Mouse (Mus musculus): ENCODE data around the gene Tmem211. TPM values are rescaled to one million over a fixed set of nuclear protein-coding genes. Genes with fewer than 3 reads are reported as not detected.

Gene Tmem211
- polyA plus RNA-seq, 1 experiment from 2014 or later, result 0.15 TPM

- ATAC-seq (ENCODE audit: low FRiP score, low TSS enrichment), result no peak
- WGBS, result 89% methylated on average over 7 of the region's 7 CpGs
- Histone ChIP-seq H3K27me3 (ENCODE audit: control insufficient read depth, insufficient read depth, low read length) (no peaks in the 10 kb centered on the region; the same call in 1 of the 2 replicates), H3K9ac (ENCODE audit: low read depth, low read length) (no peak overlapping the region), H3K36me3 (ENCODE audit: control insufficient read depth, insufficient read depth, low read length) (no peaks in the 10 kb centered on the region), H3K4me2 (replicated peaks; ENCODE audit: low read depth, low read length) (no peak overlapping the region), H3K27ac (ENCODE audit: low read depth, low read length) (no peak overlapping the region), H3K4me3 (ENCODE audit: low read length) (no peak overlapping the region), H3K4me1 (ENCODE audit: control insufficient read depth, insufficient read depth, low read length) (no peaks in the 10 kb centered on the region), H3K9me3 (ENCODE audit: control insufficient read depth, low read length) (no peaks in the 10 kb centered on the region)
Measured at GRCm38 (mm10) chr5:113281557-113281956, 54.8 kb downstream of the Tmem211 start.

- H3K4me3 ChIP-seq (ENCODE audit: low read length), result no peak overlapping the region
- H3K27ac ChIP-seq (ENCODE audit: low read depth, low read length), result no peak overlapping the region
- H3K4me2 ChIP-seq (replicated peaks; ENCODE audit: low read depth, low read length), result no peak overlapping the region
- H3K36me3 ChIP-seq (ENCODE audit: control insufficient read depth, insufficient read depth, low read length), result no peaks in the 10 kb centered on the region
- H3K27me3 ChIP-seq (ENCODE audit: control insufficient read depth, insufficient read depth, low read length), result peaks cover 19% of the 10 kb centered on the region
- no peak for ATAC-seq (ENCODE audit: low FRiP score, low TSS enrichment)
- H3K9ac ChIP-seq (ENCODE audit: low read depth, low read length), result no peak overlapping the region
- 51% methylated on average over 2 of the region's 2 CpGs for whole genome bisulfite sequencing
- no peaks in the 10 kb centered on the region for H3K9me3 ChIP-seq (ENCODE audit: control insufficient read depth, low read length)
- no peaks in the 10 kb centered on the region; the same call in 1 of the 2 replicates for H3K4me1 ChIP-seq (ENCODE audit: control insufficient read depth, insufficient read depth, low read length)
Measured at GRCm38 (mm10) chr5:113283726-113284125, 57.0 kb downstream of the Tmem211 start.

- H3K4me3 ChIP-seq (ENCODE audit: low read length), result no peak overlapping the region
- H3K27ac ChIP-seq (ENCODE audit: low read depth, low read length), result no peak overlapping the region
- H3K27me3 ChIP-seq (ENCODE audit: control insufficient read depth, insufficient read depth, low read length), result peaks cover 31% of the 10 kb centered on the region
- H3K9me3 ChIP-seq (ENCODE audit: control insufficient read depth, low read length), result no peaks in the 10 kb centered on the region
- ATAC-seq (ENCODE audit: low FRiP score, low TSS enrichment), result no peak
- 61% methylated on average over 16 of the region's 16 CpGs for WGBS
- no peaks in the 10 kb centered on the region for H3K36me3 ChIP-seq (ENCODE audit: control insufficient read depth, insufficient read depth, low read length)
- H3K4me2 ChIP-seq (replicated peaks; ENCODE audit: low read depth, low read length), result no peak overlapping the region
- H3K4me1 ChIP-seq (ENCODE audit: control insufficient read depth, insufficient read depth, low read length), result no peaks in the 10 kb centered on the region; the same call in 1 of the 2 replicates
- no peak overlapping the region for H3K9ac ChIP-seq (ENCODE audit: low read depth, low read length)
Measured at GRCm38 (mm10) chr5:113285541-113285940, 58.8 kb downstream of the Tmem211 start.

GRCm38 (mm10) chr5:113286048-113286447 is 59.3 kb downstream of the Tmem211 start:
- Histone ChIP-seq H3K4me2 (replicated peaks; ENCODE audit: low read depth, low read length) (no peak overlapping the region), H3K36me3 (ENCODE audit: control insufficient read depth, insufficient read depth, low read length) (no peaks in the 10 kb centered on the region), H3K9me3 (ENCODE audit: control insufficient read depth, low read length) (no peaks in the 10 kb centered on the region), H3K27me3 (ENCODE audit: control insufficient read depth, insufficient read depth, low read length) (peaks cover 31% of the 10 kb centered on the region), H3K27ac (ENCODE audit: low read depth, low read length) (no peak overlapping the region), H3K4me3 (ENCODE audit: low read length) (no peak overlapping the region), H3K9ac (ENCODE audit: low read depth, low read length) (no peak overlapping the region), H3K4me1 (ENCODE audit: control insufficient read depth, insufficient read depth, low read length) (no peaks in the 10 kb centered on the region; the same call in 1 of the 2 replicates)
- no peak for ATAC-seq (ENCODE audit: low FRiP score, low TSS enrichment)
- WGBS, result 77% methylated on average over 11 of the region's 11 CpGs

GRCm38 (mm10) chr5:113286591-113287520 is 60.1 kb downstream of the Tmem211 start:
- WGBS, result 4% methylated on average over 59 of the region's 60 CpGs
- H3K4me2 ChIP-seq (replicated peaks; ENCODE audit: low read depth, low read length), result peak overlapping the region; percentile 30; the same call in 1 of the 2 replicates

GRCm38 (mm10) chr5:113287762-113288161 is 61.1 kb downstream of the Tmem211 start:
- Histone ChIP-seq H3K27ac (ENCODE audit: low read depth, low read length) (no peak overlapping the region), H3K36me3 (ENCODE audit: control insufficient read depth, insufficient read depth, low read length) (no peaks in the 10 kb centered on the region), H3K9me3 (ENCODE audit: control insufficient read depth, low read length) (no peaks in the 10 kb centered on the region), H3K4me2 (replicated peaks; ENCODE audit: low read depth, low read length) (no peak overlapping the region), H3K4me1 (ENCODE audit: control insufficient read depth, insufficient read depth, low read length) (no peaks in the 10 kb centered on the region; the same call in 1 of the 2 replicates), H3K27me3 (ENCODE audit: control insufficient read depth, insufficient read depth, low read length) (peaks cover 31% of the 10 kb centered on the region), H3K9ac (ENCODE audit: low read depth, low read length) (no peak overlapping the region), H3K4me3 (ENCODE audit: low read length) (no peak overlapping the region)
- ATAC-seq (ENCODE audit: low FRiP score, low TSS enrichment), result no peak
- 43% methylated on average over 5 of the region's 5 CpGs for WGBS

More at GRCm38 (mm10) chr5:113286591-113287520, 60.1 kb downstream of the Tmem211 start:
- no peaks in the 10 kb centered on the region for H3K36me3 ChIP-seq (ENCODE audit: control insufficient read depth, insufficient read depth, low read length)
- ATAC-seq (ENCODE audit: low FRiP score, low TSS enrichment), result no peak
- H3K9ac ChIP-seq (ENCODE audit: low read depth, low read length), result no peak overlapping the region
- no peak overlapping the region for H3K27ac ChIP-seq (ENCODE audit: low read depth, low read length)
- H3K4me1 ChIP-seq (ENCODE audit: control insufficient read depth, insufficient read depth, low read length), result no peaks in the 10 kb centered on the region; the same call in 1 of the 2 replicates
- H3K9me3 ChIP-seq (ENCODE audit: control insufficient read depth, low read length), result no peaks in the 10 kb centered on the region
- H3K4me3 ChIP-seq (ENCODE audit: low read length), result peak overlapping the region; percentile 19
- H3K27me3 ChIP-seq (ENCODE audit: control insufficient read depth, insufficient read depth, low read length), result peaks cover 31% of the 10 kb centered on the region

- Histone ChIP-seq H3K9ac (ENCODE audit: low read depth, low read length) (no peak overlapping the region), H3K27me3 (ENCODE audit: control insufficient read depth, insufficient read depth, low read length) (peaks cover 31% of the 10 kb centered on the region), H3K4me2 (replicated peaks; ENCODE audit: low read depth, low read length) (no peak overlapping the region), H3K36me3 (ENCODE audit: control insufficient read depth, insufficient read depth, low read length) (no peaks in the 10 kb centered on the region), H3K4me3 (ENCODE audit: low read length) (no peak overlapping the region), H3K27ac (ENCODE audit: low read depth, low read length) (no peak overlapping the region), H3K9me3 (ENCODE audit: control insufficient read depth, low read length) (no peaks in the 10 kb centered on the region), H3K4me1 (ENCODE audit: control insufficient read depth, insufficient read depth, low read length) (no peaks in the 10 kb centered on the region; the same call in 1 of the 2 replicates)
- 37% methylated on average over 13 of the region's 13 CpGs for WGBS
- no peak for ATAC-seq (ENCODE audit: low FRiP score, low TSS enrichment)
Measured at GRCm38 (mm10) chr5:113288490-113288889, 61.8 kb downstream of the Tmem211 start.

Measured in kidney, embryonic 14.5 days (tissue).